8 mouse cellular contexts compared by ENCODE assay signal in genomic region chr1:75477264-75477965, GRCm38 (mm10). TPM values are rescaled to one million over a fixed set of nuclear protein-coding genes. Genes with fewer than 3 reads are reported as not detected.
A peak's percentile ranks its signal among the peaks of the same experiment; 100 is the strongest.
DNase-seq lines count a peak whose midpoint lies in the region; ATAC-seq and TF ChIP-seq lines count a peak whose summit lies in the region.

No protein-coding gene starts in this region.

- no peak for TF ChIP-seq CTCF in Patski (IDR thresholded peaks at IDR 0.05)

- peaks cover 25% of the 10 kb centered on the region for H3K4me1 ChIP-seq in hindbrain, embryonic 16.5 days (ENCODE audit: control insufficient read depth, insufficient read depth, low read depth, low read length)

- intact Hi-C loops in left cerebral cortex, postnatal 10 days (cut with DNase I): loop anchor here (5.0 kb wide), 1 partner anchor 120 kb away; no protein-coding TSS in a partner anchor

- in situ Hi-C loops in Patski (cut with MboI; ENCODE audit: low pct_unique_long_range_greater_than_20kb): loop anchor here (5.0 to 10.0 kb wide), 2 partner anchors 80 to 117 kb away; no protein-coding TSS in a partner anchor

- peak; percentile 12 for ATAC-seq in Patski
- peak; percentile 1; the same call in 1 of the 2 replicates for ATAC-seq in hindbrain, embryonic 16.5 days
- ATAC-seq in megakaryocyte progenitor cell, adult 5-6 weeks (replicated peaks; ENCODE audit: poor library complexity): peak; percentile 64

- peaks cover 26% of the 10 kb centered on the region for H3K36me3 ChIP-seq in hindbrain, embryonic 16.5 days (ENCODE audit: control insufficient read depth, insufficient read depth, low read length)

- H3K4me2 ChIP-seq in hindbrain, embryonic 16.5 days (ENCODE audit: low read length): peak overlapping the region; percentile 87

- no peaks in the 10 kb centered on the region for H3K27me3 ChIP-seq in Patski
- no peaks in the 10 kb centered on the region; the same call in 1 of the 2 replicates for H3K27me3 ChIP-seq in hindbrain, embryonic 16.5 days (replicated peaks; ENCODE audit: control insufficient read depth, insufficient read depth, low read length)

- CTCF ChIA-PET in Patski (lab: Charles Lee): interaction anchor here (0.6 to 3.8 kb wide), 24 partner anchors 8 to 250 kb away, joined by 3 to 32 read pairs (median 4); partner anchors contain the start of gene Gmppa

- 9% methylated on average over 35 of the region's 35 CpGs for WGBS in hindbrain, embryonic 16.5 days

- no peak overlapping the region for H3K27ac ChIP-seq in hindbrain, embryonic 16.5 days (ENCODE audit: low read depth, low read length)

- POLR2A ChIA-PET in Patski (lab: Charles Lee): interaction anchor here (1.2 kb wide), 1 partner anchor 82 kb away, joined by 5 read pairs; no protein-coding TSS in a partner anchor

- DNase-seq in Patski (ENCODE audit: low read depth, low spot score): no peak
- peak; percentile 94 for DNase-seq in cerebellum, adult 9-10 months
- DNase-seq in frontal cortex, postnatal 14 days (ENCODE audit: low spot score in 2 of 2): peak; percentile 73 to 80
- DNase-seq in left cerebral cortex, postnatal 10 days (ENCODE audit: extremely low spot score in 1 of 2, low spot score in 2 of 2): peak; percentile 68 to 86
- DNase-seq in right cerebral cortex, postnatal 10 days (ENCODE audit: low spot score in 2 of 2): peak; percentile 87 to 88
- peak; percentile 90 for DNase-seq in urinary bladder, postnatal 14 days (ENCODE audit: low spot score)

- peak overlapping the region; percentile 88 for H3K4me3 ChIP-seq in hindbrain, embryonic 16.5 days (ENCODE audit: low read length)

- no peaks in the 10 kb centered on the region for H3K9me3 ChIP-seq in hindbrain, embryonic 16.5 days (ENCODE audit: control insufficient read depth, low read length)

- H3K9ac ChIP-seq in hindbrain, embryonic 16.5 days (ENCODE audit: low read depth, low read length): peak overlapping the region; percentile 50

RNA-seq across cellular contexts. Expression of gene Chpf, which starts 1.7 kb away (rescaled TPM):
- polyA plus RNA-seq in Patski (2021): 65.0 TPM
- 42.1 and 46.4 TPM in 2 replicates for polyA plus RNA-seq in hindbrain, embryonic 16.5 days (2015; fragmentation: Nextera tagmentation; extraction: Ambion mirVana)
- total RNA-seq in left cerebral cortex, postnatal 10 days (2021): 10 to 100 TPM; 79.8 to 80.6 TPM
- total RNA-seq in megakaryocyte progenitor cell, adult 5-6 weeks (2015): 0.27 and 0.83 TPM in 2 replicates
- total RNA-seq in megakaryocyte progenitor cell, adult 5-6 weeks (2017): 0.57 and 2.0 TPM in 2 replicates

RNA-seq across cellular contexts. Expression of gene Tmem198, which starts 1.9 kb away (rescaled TPM):
- 1.7 TPM for polyA plus RNA-seq in Patski (2021)
- polyA plus RNA-seq in hindbrain, embryonic 16.5 days (2015; fragmentation: Nextera tagmentation; extraction: Ambion mirVana): 50.5 and 52.5 TPM in 2 replicates
- total RNA-seq in left cerebral cortex, postnatal 10 days (2021): 10 to 100 TPM; 58.2 to 59.3 TPM
- not detected in 2 replicates for total RNA-seq in megakaryocyte progenitor cell, adult 5-6 weeks (2015)
- 2.9 TPM in 1 of 2 replicates, not detected in the other for total RNA-seq in megakaryocyte progenitor cell, adult 5-6 weeks (2017)

RNA-seq across cellular contexts. Expression of gene Asic4, which starts 27.2 kb away (rescaled TPM):
- 0.04 TPM for polyA plus RNA-seq in Patski (2021)
- polyA plus RNA-seq in hindbrain, embryonic 16.5 days (2015; fragmentation: Nextera tagmentation; extraction: Ambion mirVana): 20.3 and 21.6 TPM in 2 replicates
- total RNA-seq in left cerebral cortex, postnatal 10 days (2021): 10 to 100 TPM; 17.2 to 22.0 TPM
- not detected in 2 replicates for total RNA-seq in megakaryocyte progenitor cell, adult 5-6 weeks (2015)
- not detected in 2 replicates for total RNA-seq in megakaryocyte progenitor cell, adult 5-6 weeks (2017)

RNA-seq across cellular contexts. Expression of gene Obsl1, which starts 28.8 kb away (rescaled TPM):
- polyA plus RNA-seq in Patski (2021): 33.3 TPM
- polyA plus RNA-seq in hindbrain, embryonic 16.5 days (2015; fragmentation: Nextera tagmentation; extraction: Ambion mirVana): 25.4 and 26.1 TPM in 2 replicates
- 10 to 100 TPM; 35.1 to 39.4 TPM for total RNA-seq in left cerebral cortex, postnatal 10 days (2021)
- total RNA-seq in megakaryocyte progenitor cell, adult 5-6 weeks (2015): 1.0 TPM in 1 of 2 replicates, not detected in the other
- 0.30 TPM in 1 of 2 replicates, not detected in the other for total RNA-seq in megakaryocyte progenitor cell, adult 5-6 weeks (2017)

RNA-seq across cellular contexts. Expression of gene Inha, which starts 29.5 kb away (rescaled TPM):
- polyA plus RNA-seq in Patski (2021): 5.7 TPM
- polyA plus RNA-seq in hindbrain, embryonic 16.5 days (2015; fragmentation: Nextera tagmentation; extraction: Ambion mirVana): 17.9 and 18.7 TPM in 2 replicates
- total RNA-seq in left cerebral cortex, postnatal 10 days (2021): 10 to 100 TPM; 36.9 to 37.2 TPM
- not detected in 2 replicates for total RNA-seq in megakaryocyte progenitor cell, adult 5-6 weeks (2015)
- total RNA-seq in megakaryocyte progenitor cell, adult 5-6 weeks (2017): not detected in 2 replicates

Comparison
In these comparisons a context has a peak if more than half of its experiments do, and no peak if none do; other contexts are left out.
1. ATAC-seq: peak in every context shown above with its lines; median percentile 64 in megakaryocyte progenitor cell, adult 5-6 weeks; 12 in Patski; 1 in hindbrain, embryonic 16.5 days.
2. RNA of gene Chpf, which starts 1.7 kb away (total RNA-seq): 79.8 to 80.6 TPM in left cerebral cortex, postnatal 10 days; 0.27 to 2.0 TPM in megakaryocyte progenitor cell, adult 5-6 weeks; every median in the first group is over 10 times any median in the second.
3. RNA of gene Tmem198, which starts 1.9 kb away (total RNA-seq): 58.2 to 59.3 TPM in left cerebral cortex, postnatal 10 days; 2.9 TPM in megakaryocyte progenitor cell, adult 5-6 weeks; every median in the first group is over 10 times any median in the second.
4. RNA of gene Asic4, which starts 27.2 kb away (total RNA-seq): 17.2 to 22.0 TPM in left cerebral cortex, postnatal 10 days; not detected in megakaryocyte progenitor cell, adult 5-6 weeks; every median in the first group is over 10 times any median in the second.